Mouse (Mus musculus): ENCODE data around the gene Nat8. TPM values are rescaled to one million over a fixed set of nuclear protein-coding genes. Genes with fewer than 3 reads are reported as not detected.
"Not testable (repeated sequence)": the region's sequence is repeated elsewhere in the genome, so short reads cannot be mapped to it uniquely, and the experiment has no call there.

The Nat8 gene
- polyA plus RNA-seq, 1 experiment = not detected

GRCm38 (mm10) chr6:85848140-85848539 is 16.3 kb upstream of the Nat8 start:
- TF ChIP-seq E2F4 (IDR thresholded peaks at IDR 0.05; ENCODE audit: insufficient read depth) (no peak), TCF12 (IDR thresholded peaks at IDR 0.05; ENCODE audit: insufficient read depth, poor library complexity, severe bottlenecking) (no peak), MYOG (IDR thresholded peaks at IDR 0.05; ENCODE audit: control insufficient read depth in 1 of 3, insufficient read depth in 1 of 3, insufficient read length in 2 of 3, low read depth in 2 of 3) (no peak), POLR2A (IDR thresholded peaks at IDR 0.05; ENCODE audit: insufficient read length, low read depth) (no peak), MAX (IDR thresholded peaks at IDR 0.05; ENCODE audit: low read depth) (no peak), POLR2AphosphoS2 (IDR thresholded peaks at IDR 0.05; ENCODE audit: insufficient read length, low read depth) (no peak), MYOD1 (IDR thresholded peaks at IDR 0.05; ENCODE audit: control insufficient read depth in 1 of 3, insufficient read length in 2 of 3, low read depth in 2 of 3) (no peak), REST (IDR thresholded peaks at IDR 0.05; ENCODE audit: insufficient read depth, insufficient read length) (no peak), CEBPB (IDR thresholded peaks at IDR 0.05; ENCODE audit: insufficient read depth, poor library complexity, severe bottlenecking) (no peak), SRF (IDR thresholded peaks at IDR 0.05; ENCODE audit: control insufficient read depth, insufficient read length, low read depth) (no peak), USF1 (IDR thresholded peaks at IDR 0.05; ENCODE audit: low read depth) (no peak), TCF3 (IDR thresholded peaks at IDR 0.05; ENCODE audit: insufficient read length, low read depth) (no peak)
- no peak overlapping the region for H3ac ChIP-seq (ENCODE audit: control insufficient read depth, insufficient read length)
- no peak overlapping the region for H3K4me2 ChIP-seq (ENCODE audit: low read depth)
- H3K27me3 ChIP-seq (ENCODE audit: control insufficient read depth, insufficient read depth, insufficient read length) = peaks cover 26% of the 10 kb centered on the region
- no peaks in the 10 kb centered on the region for H3K79me2 ChIP-seq (ENCODE audit: control insufficient read depth, insufficient read depth)
- H3K36me3 ChIP-seq (ENCODE audit: control insufficient read depth, insufficient read depth) = no peaks in the 10 kb centered on the region
- H3K4me3 ChIP-seq = no peak overlapping the region

GRCm38 (mm10) chr6:85846921-85847320 is 15.0 kb upstream of the Nat8 start:
- TF ChIP-seq E2F4 (IDR thresholded peaks at IDR 0.05; ENCODE audit: insufficient read depth) = no peak
- no peak for TF ChIP-seq POLR2AphosphoS2 (IDR thresholded peaks at IDR 0.05; ENCODE audit: insufficient read length, low read depth)
- no peaks in the 10 kb centered on the region for H3K79me2 ChIP-seq (ENCODE audit: control insufficient read depth, insufficient read depth)
- peaks cover 21% of the 10 kb centered on the region for H3K27me3 ChIP-seq (ENCODE audit: control insufficient read depth, insufficient read depth, insufficient read length)
- no peak overlapping the region for H3K4me2 ChIP-seq (ENCODE audit: low read depth)
- no peaks in the 10 kb centered on the region for H3K36me3 ChIP-seq (ENCODE audit: control insufficient read depth, insufficient read depth)
- no peak overlapping the region for H3ac ChIP-seq (ENCODE audit: control insufficient read depth, insufficient read length)
- H3K4me3 ChIP-seq = no peak overlapping the region

- not testable (repeated sequence) for H3K4me3 ChIP-seq; H3ac ChIP-seq (ENCODE audit: control insufficient read depth, insufficient read length); H3K27me3 ChIP-seq (ENCODE audit: control insufficient read depth, insufficient read depth, insufficient read length); H3K79me2 ChIP-seq (ENCODE audit: control insufficient read depth, insufficient read depth); H3K4me2 ChIP-seq (ENCODE audit: low read depth); H3K36me3 ChIP-seq (ENCODE audit: control insufficient read depth, insufficient read depth)
Measured at GRCm38 (mm10) chr6:85843677-85844458, 12.0 kb upstream of the Nat8 start.

GRCm38 (mm10) chr6:85839982-85840381 is 8.1 kb upstream of the Nat8 start:
- H3K4me3 ChIP-seq = no peak overlapping the region
- H3ac ChIP-seq (ENCODE audit: control insufficient read depth, insufficient read length) = no peak overlapping the region
- H3K4me2 ChIP-seq (ENCODE audit: low read depth) = no peak overlapping the region
- H3K79me2 ChIP-seq (ENCODE audit: control insufficient read depth, insufficient read depth) = no peaks in the 10 kb centered on the region
- H3K36me3 ChIP-seq (ENCODE audit: control insufficient read depth, insufficient read depth) = no peaks in the 10 kb centered on the region
- no peak for TF ChIP-seq POLR2AphosphoS2 (IDR thresholded peaks at IDR 0.05; ENCODE audit: insufficient read length, low read depth)
- no peak for TF ChIP-seq SRF (IDR thresholded peaks at IDR 0.05; ENCODE audit: control insufficient read depth, insufficient read length, low read depth)
- no peak for TF ChIP-seq MYOG (IDR thresholded peaks at IDR 0.05; ENCODE audit: control insufficient read depth in 1 of 3, insufficient read depth in 1 of 3, insufficient read length in 2 of 3, low read depth in 2 of 3)
- no peak for TF ChIP-seq CEBPB (IDR thresholded peaks at IDR 0.05; ENCODE audit: insufficient read depth, poor library complexity, severe bottlenecking)
- TF ChIP-seq TCF3 (IDR thresholded peaks at IDR 0.05; ENCODE audit: insufficient read length, low read depth) = no peak
- no peak for TF ChIP-seq MAX (IDR thresholded peaks at IDR 0.05; ENCODE audit: low read depth)
- no peak for TF ChIP-seq TCF12 (IDR thresholded peaks at IDR 0.05; ENCODE audit: insufficient read depth, poor library complexity, severe bottlenecking)
- no peak for TF ChIP-seq POLR2A (IDR thresholded peaks at IDR 0.05; ENCODE audit: insufficient read length, low read depth)
- no peak for TF ChIP-seq MYOD1 (IDR thresholded peaks at IDR 0.05; ENCODE audit: control insufficient read depth in 1 of 3, insufficient read length in 2 of 3, low read depth in 2 of 3)
- TF ChIP-seq E2F4 (IDR thresholded peaks at IDR 0.05; ENCODE audit: insufficient read depth) = no peak
- no peak for TF ChIP-seq REST (IDR thresholded peaks at IDR 0.05; ENCODE audit: insufficient read depth, insufficient read length)
- no peak for TF ChIP-seq USF1 (IDR thresholded peaks at IDR 0.05; ENCODE audit: low read depth)
- H3K27me3 ChIP-seq (ENCODE audit: control insufficient read depth, insufficient read depth, insufficient read length) = no peaks in the 10 kb centered on the region

- Histone ChIP-seq H3K27me3 (ENCODE audit: control insufficient read depth, insufficient read depth, insufficient read length) (no peaks in the 10 kb centered on the region), H3ac (ENCODE audit: control insufficient read depth, insufficient read length) (no peak overlapping the region), H3K4me3 (no peak overlapping the region), H3K79me2 (ENCODE audit: control insufficient read depth, insufficient read depth) (no peaks in the 10 kb centered on the region), H3K4me2 (ENCODE audit: low read depth) (no peak overlapping the region), H3K36me3 (ENCODE audit: control insufficient read depth, insufficient read depth) (no peaks in the 10 kb centered on the region)
- TF ChIP-seq TCF3 (IDR thresholded peaks at IDR 0.05; ENCODE audit: insufficient read length, low read depth) (no peak), TCF12 (IDR thresholded peaks at IDR 0.05; ENCODE audit: insufficient read depth, poor library complexity, severe bottlenecking) (no peak), POLR2A (IDR thresholded peaks at IDR 0.05; ENCODE audit: insufficient read length, low read depth) (no peak), USF1 (IDR thresholded peaks at IDR 0.05; ENCODE audit: low read depth) (no peak), POLR2AphosphoS2 (IDR thresholded peaks at IDR 0.05; ENCODE audit: insufficient read length, low read depth) (no peak), MAX (IDR thresholded peaks at IDR 0.05; ENCODE audit: low read depth) (no peak), MYOG (IDR thresholded peaks at IDR 0.05; ENCODE audit: control insufficient read depth in 1 of 3, insufficient read depth in 1 of 3, insufficient read length in 2 of 3, low read depth in 2 of 3) (no peak)
Measured at GRCm38 (mm10) chr6:85838674-85839073, 6.8 kb upstream of the Nat8 start.

- H3ac ChIP-seq (ENCODE audit: control insufficient read depth, insufficient read length); H3K36me3 ChIP-seq (ENCODE audit: control insufficient read depth, insufficient read depth); H3K27me3 ChIP-seq (ENCODE audit: control insufficient read depth, insufficient read depth, insufficient read length); H3K4me3 ChIP-seq; H3K79me2 ChIP-seq (ENCODE audit: control insufficient read depth, insufficient read depth); H3K4me2 ChIP-seq (ENCODE audit: low read depth): not testable (repeated sequence)
Measured at GRCm38 (mm10) chr6:85837307-85837706, 5.4 kb upstream of the Nat8 start.

GRCm38 (mm10) chr6:85836827-85837226 is 4.9 kb upstream of the Nat8 start:
- not testable (repeated sequence) for H3K36me3 ChIP-seq (ENCODE audit: control insufficient read depth, insufficient read depth); H3ac ChIP-seq (ENCODE audit: control insufficient read depth, insufficient read length); H3K79me2 ChIP-seq (ENCODE audit: control insufficient read depth, insufficient read depth); H3K4me3 ChIP-seq; H3K4me2 ChIP-seq (ENCODE audit: low read depth); H3K27me3 ChIP-seq (ENCODE audit: control insufficient read depth, insufficient read depth, insufficient read length)

- not testable (repeated sequence) for H3K36me3 ChIP-seq (ENCODE audit: control insufficient read depth, insufficient read depth); H3K27me3 ChIP-seq (ENCODE audit: control insufficient read depth, insufficient read depth, insufficient read length); H3K4me2 ChIP-seq (ENCODE audit: low read depth); H3K4me3 ChIP-seq; H3ac ChIP-seq (ENCODE audit: control insufficient read depth, insufficient read length); H3K79me2 ChIP-seq (ENCODE audit: control insufficient read depth, insufficient read depth)
Measured at GRCm38 (mm10) chr6:85836098-85836497, 4.2 kb upstream of the Nat8 start.
